Mouse (Mus musculus) small intestine, adult 2 months (tissue): ENCODE measurements around the gene 5330417C22Rik.

Experiments
- CTCF ChIP-seq: fragments of 200-500 bp; IDR thresholded peaks from 2 replicates; pipeline ENCODE4 v1.5.1; 2012; ENCODE audit warnings: low read depth, mild to moderate bottlenecking, control low read depth, inconsistent platforms, low read length, moderate library complexity, mixed read lengths; ENCODE audit not compliant: insufficient replicate concordance, insufficient read length; ENCODE audit errors: extremely low read depth
- POLR2A ChIP-seq: fragments of 200-500 bp; IDR thresholded peaks from 2 replicates; pipeline ENCODE4 v1.6.1; 2012; ENCODE audit warnings: low read depth, mild to moderate bottlenecking, control low read depth, inconsistent platforms, low read length, moderate library complexity

GRCm38 (mm10) chr3:108554111-108554561, 17.8 kb upstream of the 5330417C22Rik start:
- TF ChIP-seq POLR2A (no peak), CTCF (no peak)
